Mouse (Mus musculus): Measurements from ENCODE around the gene Mypn. TPM values are rescaled to one million over a fixed set of nuclear protein-coding genes. Genes with fewer than 3 reads are reported as not detected.

Mypn gene
- polyA plus RNA-seq, 1 experiment, result 0.23 TPM

GRCm38 (mm10) chr10:63100657-63101056 lies 103.1 kb downstream of the Mypn start:
- DNase-seq (ENCODE audit: low read depth), result no peak

GRCm38 (mm10) chr10:63099941-63100562 lies 103.7 kb downstream of the Mypn start:
- no peak for DNase-seq (ENCODE audit: low read depth)

- DNase-seq (ENCODE audit: low read depth), result no peak
Observed at GRCm38 (mm10) chr10:63099521-63099920, 104.2 kb downstream of the Mypn start, which contains the start of gene Atoh7. TSS of gene Atoh7 (plus strand) at chr10:63099651.

- no peak for DNase-seq (ENCODE audit: low read depth)
Observed at GRCm38 (mm10) chr10:63098191-63098590, 105.6 kb downstream of the Mypn start.

- no peak for DNase-seq (ENCODE audit: low read depth)
Observed at GRCm38 (mm10) chr10:63096757-63097156, 107.0 kb downstream of the Mypn start.

GRCm38 (mm10) chr10:63092616-63093550 lies 110.9 kb downstream of the Mypn start:
- DNase-seq (ENCODE audit: low read depth), result peak; percentile 16

GRCm38 (mm10) chr10:63091915-63092314 lies 111.8 kb downstream of the Mypn start:
- no peak for DNase-seq (ENCODE audit: low read depth)

GRCm38 (mm10) chr10:63089758-63090571 lies 113.8 kb downstream of the Mypn start:
- no peak for DNase-seq (ENCODE audit: low read depth)

GRCm38 (mm10) chr10:63089103-63089757 lies 114.5 kb downstream of the Mypn start:
- no peak for DNase-seq (ENCODE audit: low read depth)

GRCm38 (mm10) chr10:63086304-63086703 lies 117.4 kb downstream of the Mypn start:
- no peak for DNase-seq (ENCODE audit: low read depth)

- no peak for DNase-seq (ENCODE audit: low read depth)
Observed at GRCm38 (mm10) chr10:63065988-63066387, 137.8 kb downstream of the Mypn start.

Other genes with a start within 250 kb of the Mypn start
- 2.9 and 3.1 TPM in 2 replicates for gene Rufy2, start 223.7 kb downstream of the Mypn start, polyA plus RNA-seq (2012; rRNA removed)
- 12.4 and 16.2 TPM in 2 replicates for gene Hnrnph3, start 179.7 kb downstream of the Mypn start, polyA plus RNA-seq (2012; rRNA removed)
- 6.4 and 6.9 TPM in 2 replicates for gene Pbld2, start 179.6 kb downstream of the Mypn start, polyA plus RNA-seq (2012; rRNA removed)
- 0.93 and 1.6 TPM in 2 replicates for gene Pbld1, start 143.8 kb downstream of the Mypn start, polyA plus RNA-seq (2012; rRNA removed)
- gene Atoh7, start 104.3 kb downstream of the Mypn start, polyA plus RNA-seq (2012; rRNA removed), result 0.05 TPM in 1 of 2 replicates, not detected in the other
- 15.4 and 17.6 TPM in 2 replicates for gene Herc4, start 39.9 kb upstream of the Mypn start, polyA plus RNA-seq (2012; rRNA removed)
- gene Sirt1, start 177.8 kb upstream of the Mypn start, polyA plus RNA-seq (2012; rRNA removed), result 3.8 and 4.1 TPM in 2 replicates
- 2.3 and 2.8 TPM in 2 replicates for gene Dnajc12, start 178.5 kb upstream of the Mypn start, polyA plus RNA-seq (2012; rRNA removed)
- not detected in 2 replicates for gene Gm7075, start 217.8 kb upstream of the Mypn start, polyA plus RNA-seq (2012; rRNA removed)
- gene Ctnna3, start 226.1 kb upstream of the Mypn start, polyA plus RNA-seq (2012; rRNA removed), result 0.32 and 0.50 TPM in 2 replicates